Mouse (Mus musculus) hindbrain, embryonic 16.5 days (tissue): ENCODE results near the gene Bcl10. TPM values are rescaled to one million over a fixed set of nuclear protein-coding genes. Genes with fewer than 3 reads are reported as not detected.
A peak's percentile ranks its signal among the peaks of the same experiment; 100 is the strongest.

ENCODE experiments used
- ATAC-seq: fragments of 200-750 bp; cut with Nextera tagmentation; 2 replicates; pipeline ENCODE4 v1.8.0; 2017; ENCODE audit warnings: moderate TSS enrichment, moderate library complexity
- H3K27ac ChIP-seq: fragments of 300-500 bp; sonication (generic); 2 replicates; pipeline ENCODE4 v1.5.1; 2014; ENCODE audit warnings: low read depth, mild to moderate bottlenecking, control low read depth, low read length, moderate library complexity
- H3K27me3 ChIP-seq: fragments of 300-500 bp; sonication (generic); replicated peaks from 2 replicates; pipeline ENCODE4 v1.6.1; 2014; ENCODE audit warnings: low read length; ENCODE audit not compliant: control insufficient read depth, insufficient read depth
- H3K36me3 ChIP-seq: fragments of 300-500 bp; sonication (generic); 2 replicates; pipeline ENCODE4 v1.6.1; 2014; ENCODE audit warnings: mild to moderate bottlenecking, low read length, moderate library complexity, mixed read lengths; ENCODE audit not compliant: control insufficient read depth, insufficient read depth
- H3K4me1 ChIP-seq: fragments of 300-500 bp; sonication (generic); 2 replicates; pipeline ENCODE4 v1.6.1; 2014; ENCODE audit warnings: low read depth, low read length; ENCODE audit not compliant: control insufficient read depth, insufficient read depth
- H3K4me2 ChIP-seq: fragments of 300-500 bp; sonication (generic); 2 replicates; pipeline ENCODE4 v1.6.1; 2014; ENCODE audit warnings: mild to moderate bottlenecking, low read length, control low read depth, moderate library complexity
- H3K4me3 ChIP-seq: fragments of 300-500 bp; sonication (generic); 2 replicates; pipeline ENCODE4 v1.5.1; 2014; ENCODE audit warnings: mild to moderate bottlenecking, low read length, control low read depth, moderate library complexity
- H3K9ac ChIP-seq: fragments of 300-500 bp; sonication (generic); 2 replicates; pipeline ENCODE4 v1.6.1; 2014; ENCODE audit warnings: low read depth, mild to moderate bottlenecking, control low read depth, low read length, moderate library complexity
- H3K9me3 ChIP-seq: fragments of 300-500 bp; sonication (generic); 2 replicates; pipeline ENCODE4 v1.6.1; 2014; ENCODE audit warnings: mild to moderate bottlenecking, low read length, moderate library complexity; ENCODE audit not compliant: control insufficient read depth
- WGBS: fragments of 180-500 bp; shearing (Covaris S2); extraction: QIAGEN DNeasy Blood & Tissue Kit; methylation state at CpG from one replicate; pipeline ENCODE4 v1.1.7; 2014; 5-methylcytosine and 5-hydroxymethylcytosine counted together
- polyA plus RNA-seq: library from polyadenylated mRNA; unstranded; fragments of >200 nt; fragmentation: Nextera tagmentation; extraction: Ambion mirVana; gene quantifications from 2 replicates; pipeline ENCODE4 v1.2.1, GENCODE M21; 2015

Bcl10 gene
- polyA plus RNA-seq, 1 experiment from 2014 or later, result 33.6 TPM

DNA sequence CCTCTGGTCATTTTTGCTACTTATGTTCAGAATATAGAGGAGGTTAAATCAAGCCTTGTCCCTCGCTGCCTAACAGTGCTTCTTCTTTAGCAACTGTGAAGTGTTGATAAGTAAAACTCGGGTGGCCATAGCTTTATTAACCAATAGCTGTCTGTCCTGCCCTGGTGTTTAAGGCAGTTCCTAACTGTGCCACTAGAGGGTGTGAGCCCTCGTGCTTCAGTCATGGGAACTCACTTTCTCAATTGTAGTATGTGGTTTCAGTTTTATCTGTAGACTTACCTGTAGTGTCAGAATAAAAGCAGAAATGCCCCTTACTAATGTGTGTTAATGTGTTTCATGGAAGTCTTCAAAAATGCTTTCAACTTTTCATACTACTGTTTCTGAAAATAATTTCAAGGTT is 19.4 kb downstream of the Bcl10 start:
- Histone ChIP-seq H3K4me1 (peaks cover 27% of the 10 kb centered on the region), H3K4me2 (no peak overlapping the region), H3K4me3 (no peak overlapping the region), H3K9me3 (no peaks in the 10 kb centered on the region), H3K36me3 (peaks cover 17% of the 10 kb centered on the region), H3K27me3 (no peaks in the 10 kb centered on the region), H3K27ac (no peak overlapping the region), H3K9ac (no peak overlapping the region)
- 15% methylated on average over 3 of the region's 3 CpGs for WGBS
- no peak for ATAC-seq

DNA sequence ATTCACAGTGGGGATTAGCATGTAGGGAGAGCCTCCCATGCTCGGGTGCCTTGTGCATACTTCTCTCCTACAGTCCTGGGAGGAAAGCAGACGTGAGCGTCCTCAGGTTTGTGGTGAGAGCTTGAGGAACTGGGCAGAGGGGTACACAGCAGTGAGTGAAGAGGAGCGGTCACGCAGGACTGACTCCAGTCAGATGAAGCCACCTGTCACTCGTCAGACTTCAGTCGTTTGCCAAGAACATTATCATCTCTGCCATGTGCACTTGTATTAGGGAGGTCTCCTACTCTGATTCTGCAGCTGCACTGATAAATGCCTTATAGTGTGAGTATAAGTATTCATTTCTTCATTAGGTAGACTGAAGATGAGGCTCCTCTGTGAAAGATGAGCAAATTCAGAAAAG is 21.7 kb downstream of the Bcl10 start:
- ATAC-seq, result peak; percentile 46; the same call in 1 of the 2 replicates
- no peak overlapping the region for H3K4me2 ChIP-seq
- H3K4me1 ChIP-seq, result peaks cover 15% of the 10 kb centered on the region
- H3K27ac ChIP-seq, result no peak overlapping the region
- H3K4me3 ChIP-seq, result no peak overlapping the region
- no peaks in the 10 kb centered on the region for H3K9me3 ChIP-seq
- no peaks in the 10 kb centered on the region for H3K27me3 ChIP-seq
- WGBS, result 69% methylated on average over 7 of the region's 7 CpGs
- no peak overlapping the region for H3K9ac ChIP-seq
- H3K36me3 ChIP-seq, result peaks cover 17% of the 10 kb centered on the region

DNA sequence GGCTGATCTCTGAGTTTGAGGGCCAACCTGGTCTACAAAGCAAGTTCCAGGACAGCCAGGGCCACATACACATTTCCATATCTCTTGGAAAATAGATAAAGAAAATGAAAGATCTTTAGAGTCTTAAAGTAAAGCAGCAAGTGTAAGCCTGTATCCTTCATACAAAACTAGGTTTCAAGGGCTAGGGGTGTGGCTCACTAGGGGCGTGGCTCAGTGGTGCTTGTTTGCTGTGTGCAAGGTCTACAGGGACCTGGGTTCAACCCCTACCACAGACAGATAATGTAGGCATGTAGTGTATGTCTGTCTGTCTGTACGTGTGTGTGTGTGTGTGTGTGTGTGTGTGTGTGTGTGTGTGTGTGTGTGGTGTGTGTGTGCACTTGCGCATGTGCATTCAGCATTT is 23.3 kb downstream of the Bcl10 start:
- no peaks in the 10 kb centered on the region for H3K9me3 ChIP-seq
- no peaks in the 10 kb centered on the region for H3K27me3 ChIP-seq
- H3K27ac ChIP-seq, result no peak overlapping the region
- peaks cover 11% of the 10 kb centered on the region for H3K4me1 ChIP-seq
- WGBS, result 91% methylated on average over 3 of the region's 3 CpGs
- H3K36me3 ChIP-seq, result peaks cover 15% of the 10 kb centered on the region
- H3K9ac ChIP-seq, result no peak overlapping the region
- H3K4me2 ChIP-seq, result no peak overlapping the region
- ATAC-seq, result no peak
- H3K4me3 ChIP-seq, result no peak overlapping the region

DNA sequence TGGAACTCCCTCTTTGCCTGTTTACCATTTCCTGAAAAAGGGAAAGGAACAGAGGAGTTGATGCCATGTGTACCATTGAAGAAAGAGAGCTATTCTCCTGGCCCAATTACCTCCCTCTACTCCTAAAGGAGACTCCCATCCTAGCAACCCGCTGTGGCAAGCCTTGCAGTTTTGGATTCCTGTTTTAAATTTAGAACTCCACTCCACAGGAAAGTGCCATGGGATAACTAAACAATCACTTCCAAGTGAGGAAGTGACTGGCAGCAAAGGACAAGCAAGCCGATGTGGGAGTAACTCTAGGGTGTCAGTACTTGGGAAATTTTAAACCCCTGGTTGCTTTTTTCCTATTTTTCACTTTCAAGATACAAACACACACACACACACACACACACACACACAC is 24.1 kb downstream of the Bcl10 start:
- no peak overlapping the region for H3K4me3 ChIP-seq
- 65% methylated on average over 2 of the region's 2 CpGs for WGBS
- peaks cover 6% of the 10 kb centered on the region for H3K4me1 ChIP-seq
- peaks cover 14% of the 10 kb centered on the region for H3K36me3 ChIP-seq
- H3K27ac ChIP-seq, result no peak overlapping the region
- 0 out of 2 replicates have a peak, but pooled peaks cover 4% of the 10 kb centered on the region for H3K27me3 ChIP-seq
- H3K4me2 ChIP-seq, result no peak overlapping the region
- H3K9me3 ChIP-seq, result no peaks in the 10 kb centered on the region
- H3K9ac ChIP-seq, result no peak overlapping the region
- ATAC-seq, result no peak

DNA sequence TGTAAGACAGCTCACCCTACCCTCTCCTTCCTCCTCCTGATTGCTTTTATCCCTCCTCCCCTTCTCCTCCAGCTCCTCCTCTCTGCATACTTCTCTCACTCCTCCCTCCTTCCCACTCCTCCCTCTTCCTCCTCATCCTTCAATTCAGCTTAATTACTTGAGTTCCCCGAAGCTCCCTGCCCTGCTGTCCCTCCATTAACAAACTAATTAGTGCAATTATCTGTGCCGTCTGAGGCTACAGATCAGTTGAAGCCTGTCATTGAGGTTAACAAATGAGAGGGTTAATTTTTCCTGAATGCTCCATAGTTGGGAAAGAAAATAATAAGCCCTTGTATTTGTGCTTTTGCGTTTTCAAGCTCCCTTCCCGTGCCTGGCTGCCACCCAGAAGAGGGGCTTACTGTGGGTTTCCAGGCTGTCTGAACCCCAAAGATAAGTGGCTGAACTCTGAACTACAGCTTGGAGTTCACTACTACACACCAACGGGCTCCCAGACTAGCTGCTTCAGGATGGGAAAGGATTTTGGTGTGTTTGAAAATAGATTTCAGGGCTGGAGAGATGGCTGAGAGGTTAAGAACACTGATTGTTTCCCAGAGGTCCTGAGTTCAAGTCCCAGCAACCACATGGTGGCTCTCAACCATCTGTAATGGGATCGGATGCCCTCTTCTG is 25.1 kb downstream of the Bcl10 start:
- peaks cover 14% of the 10 kb centered on the region for H3K36me3 ChIP-seq
- H3K4me2 ChIP-seq, result no peak overlapping the region
- peaks cover 4% of the 10 kb centered on the region for H3K4me1 ChIP-seq
- no peak for ATAC-seq
- H3K9me3 ChIP-seq, result no peaks in the 10 kb centered on the region
- H3K4me3 ChIP-seq, result no peak overlapping the region
- no peak overlapping the region for H3K27ac ChIP-seq
- H3K27me3 ChIP-seq, result 0 out of 2 replicates have a peak, but pooled peaks cover 4% of the 10 kb centered on the region
- H3K9ac ChIP-seq, result no peak overlapping the region
- 39% methylated on average over 6 of the region's 6 CpGs for WGBS

DNA sequence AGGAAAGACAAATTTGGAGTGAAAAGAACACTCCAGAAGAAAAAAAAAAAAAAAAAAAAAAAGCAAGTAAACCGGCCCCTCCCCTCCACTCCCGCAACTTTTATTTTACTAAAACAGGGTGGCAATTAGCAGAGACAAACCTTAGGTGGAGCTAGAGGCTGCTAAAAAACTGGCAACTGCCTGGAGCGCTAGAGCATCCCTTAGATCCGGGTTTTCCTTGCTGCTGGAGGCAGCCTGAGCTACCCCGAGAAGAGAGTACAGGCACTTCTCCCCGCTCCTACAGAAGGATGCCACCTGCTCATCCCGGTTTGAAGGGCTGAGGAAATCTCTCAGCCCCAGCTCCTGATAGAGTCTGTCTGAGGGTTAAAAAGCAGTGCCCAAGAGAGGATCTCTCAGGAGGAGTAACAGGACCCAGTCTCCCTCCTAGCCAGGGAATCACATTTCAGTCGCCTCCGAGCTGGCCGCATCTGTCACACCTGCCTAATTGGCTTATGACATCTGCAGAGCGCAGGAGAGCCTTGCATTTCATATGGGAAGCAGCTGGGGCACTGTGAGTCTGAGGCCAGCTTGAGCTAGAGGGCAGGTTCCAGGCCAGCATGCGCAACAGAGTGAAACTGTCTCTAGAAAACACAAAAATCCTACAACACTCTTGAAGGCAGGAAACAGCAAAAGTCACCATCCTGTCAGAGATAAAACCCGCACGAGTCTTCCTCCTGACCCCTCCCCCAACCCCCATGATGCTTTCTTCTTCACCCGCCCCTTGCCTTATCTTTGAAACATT is 27.6 kb downstream of the Bcl10 start:
- Histone ChIP-seq H3K36me3 (0 out of 2 replicates have a peak, but pooled peaks cover 2% of the 10 kb centered on the region), H3K4me2 (peak overlapping the region; percentile 47), H3K9ac (peak overlapping the region; percentile 20; the same call in 1 of the 2 replicates), H3K9me3 (no peaks in the 10 kb centered on the region), H3K4me1 (peaks cover 4% of the 10 kb centered on the region), H3K27ac (no peak overlapping the region), H3K27me3 (0 out of 2 replicates have a peak, but pooled peaks cover 4% of the 10 kb centered on the region), H3K4me3 (peak overlapping the region; percentile 16)
- WGBS, result 9% methylated on average over 15 of the region's 15 CpGs
- peak; percentile 91 for ATAC-seq

DNA sequence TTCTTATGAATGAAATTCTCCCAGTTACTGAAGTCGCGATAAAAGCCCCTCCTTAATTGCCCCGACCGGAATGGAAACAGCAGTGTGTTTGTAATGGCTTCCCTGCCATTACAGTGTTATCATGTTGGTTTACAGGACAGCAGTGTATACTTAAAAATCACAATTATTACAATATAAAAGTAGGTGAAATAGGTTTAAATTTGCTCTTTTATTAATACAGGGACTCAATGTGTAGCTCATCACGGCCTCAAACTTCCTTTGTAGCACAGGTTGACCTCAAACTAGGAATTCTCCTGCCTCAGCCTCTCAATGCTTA is 28.2 kb downstream of the Bcl10 start:
- H3K27me3 ChIP-seq, result 0 out of 2 replicates have a peak, but pooled peaks cover 4% of the 10 kb centered on the region
- no peaks in the 10 kb centered on the region for H3K36me3 ChIP-seq
- H3K4me3 ChIP-seq, result no peak overlapping the region
- 51% methylated on average over 5 of the region's 5 CpGs for WGBS
- H3K4me1 ChIP-seq, result peaks cover 4% of the 10 kb centered on the region
- no peak overlapping the region; the same call in 1 of the 2 replicates for H3K4me2 ChIP-seq
- no peak for ATAC-seq
- no peak overlapping the region for H3K9ac ChIP-seq
- no peaks in the 10 kb centered on the region for H3K9me3 ChIP-seq
- H3K27ac ChIP-seq, result no peak overlapping the region

DNA sequence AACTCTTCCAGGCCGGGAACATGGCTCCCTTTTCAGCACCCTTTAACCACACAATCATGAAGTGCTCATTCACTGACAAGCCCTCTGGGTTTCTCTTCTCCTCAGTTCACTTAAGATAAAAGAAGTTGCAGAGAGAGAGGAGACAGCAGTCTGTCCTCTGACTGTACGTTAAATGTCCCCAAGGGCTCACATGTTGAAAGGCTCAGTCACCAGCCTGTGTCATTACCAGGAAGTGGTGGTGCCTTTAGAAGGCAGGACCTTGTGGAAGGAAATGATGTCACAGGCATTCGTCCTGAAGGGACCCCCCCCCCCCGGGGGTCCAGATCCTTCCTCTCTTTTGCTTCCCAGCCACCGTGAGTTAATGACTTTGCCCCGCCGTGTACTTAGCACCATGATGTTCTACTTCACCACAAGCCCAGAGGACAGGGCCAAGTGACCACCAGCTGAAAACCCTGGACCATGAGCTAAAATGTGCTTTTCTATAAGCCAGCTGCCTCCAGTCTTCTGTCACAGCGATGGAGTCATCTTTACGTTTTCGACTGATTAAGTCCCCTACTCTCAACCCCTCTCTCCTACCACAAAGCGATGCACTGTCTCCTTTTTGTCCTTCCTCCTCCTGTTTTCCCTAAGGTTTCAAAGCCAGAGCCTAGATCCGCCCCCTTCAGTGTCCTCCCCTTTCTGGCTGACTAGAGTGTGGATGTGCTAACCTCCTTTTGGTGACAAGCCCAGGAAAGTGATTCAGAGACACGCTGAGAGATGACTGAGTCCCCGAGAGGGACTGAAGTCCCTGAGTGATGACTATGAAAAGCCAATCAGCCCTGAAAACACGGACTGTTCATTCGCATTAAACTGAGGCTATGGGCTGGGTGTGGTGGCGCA is 28.9 kb downstream of the Bcl10 start:
- no peak overlapping the region for H3K27ac ChIP-seq
- no peaks in the 10 kb centered on the region for H3K9me3 ChIP-seq
- no peak for ATAC-seq
- H3K4me1 ChIP-seq, result peaks cover 4% of the 10 kb centered on the region
- no peak overlapping the region for H3K9ac ChIP-seq
- WGBS, result 67% methylated on average over 17 of the region's 17 CpGs
- H3K4me3 ChIP-seq, result no peak overlapping the region
- 0 out of 2 replicates have a peak, but pooled peaks cover 4% of the 10 kb centered on the region for H3K27me3 ChIP-seq
- H3K36me3 ChIP-seq, result no peaks in the 10 kb centered on the region
- no peak overlapping the region for H3K4me2 ChIP-seq

DNA sequence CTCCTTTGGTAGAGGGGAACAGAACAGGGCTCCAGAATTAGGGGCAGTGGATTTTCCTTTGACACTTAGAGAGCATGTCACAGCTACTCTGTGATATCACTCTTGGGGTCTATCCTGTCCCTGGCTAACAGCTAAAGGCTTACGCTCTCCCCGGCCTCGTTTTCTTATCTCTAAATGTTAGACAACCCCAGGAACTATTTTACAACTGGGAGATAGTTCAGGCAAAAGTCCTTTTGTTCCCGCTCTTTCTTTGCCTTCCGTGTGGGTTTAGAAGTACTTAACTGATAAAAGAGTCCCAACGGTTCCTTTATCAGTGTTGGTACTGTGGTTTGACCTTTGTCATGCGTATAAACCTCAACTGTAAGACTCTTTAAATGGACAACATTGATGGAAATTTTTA is 30.3 kb downstream of the Bcl10 start:
- WGBS, result 91% methylated on average over 7 of the region's 7 CpGs
- Histone ChIP-seq H3K9ac (no peak overlapping the region), H3K4me3 (no peak overlapping the region), H3K27ac (no peak overlapping the region), H3K4me2 (no peak overlapping the region), H3K27me3 (0 out of 2 replicates have a peak, but pooled peaks cover 4% of the 10 kb centered on the region), H3K4me1 (peaks cover 4% of the 10 kb centered on the region), H3K9me3 (no peaks in the 10 kb centered on the region), H3K36me3 (no peaks in the 10 kb centered on the region)
- no peak for ATAC-seq
